Mouse (Mus musculus): ENCODE measurements around the gene Zc3h7a. TPM values are rescaled to one million over a fixed set of nuclear protein-coding genes. Genes with fewer than 3 reads are reported as not detected.
A peak's percentile ranks its signal among the peaks of the same experiment; 100 is the strongest.

The Zc3h7a gene
- polyA plus RNA-seq, 1 experiment from 2014 or later, result 94.2 TPM

- WGBS, result under 1% methylated on average over 33 of the region's 34 CpGs
- Histone ChIP-seq H3K4me2 (peak overlapping the region; percentile 58), H3K9ac (peak overlapping the region; percentile 87), H3K4me1 (peaks cover 15% of the 10 kb centered on the region; the same call in 1 of the 2 replicates), H3K27ac (peak overlapping the region; percentile 88), H3K27me3 (replicated peaks) (no peaks in the 10 kb centered on the region), H3K9me3 (no peaks in the 10 kb centered on the region), H3K36me3 (peaks cover 7% of the 10 kb centered on the region), H3K4me3 (replicated peaks) (peak overlapping the region; percentile 93)
- ATAC-seq (ENCODE audit: insufficient read depth, low FRiP score, low read depth), result peak; percentile 45; the same call in 1 of the 2 replicates
Measured at GRCm38 (mm10) chr16:11133476-11134347, 42.5 kb downstream of the Zc3h7a start.

GRCm38 (mm10) chr16:11132839-11133238 is 43.4 kb downstream of the Zc3h7a start:
- peaks cover 15% of the 10 kb centered on the region; the same call in 1 of the 2 replicates for H3K4me1 ChIP-seq
- 0 out of 2 replicates have a peak, but pooled peaks cover 5% of the 10 kb centered on the region for H3K36me3 ChIP-seq
- H3K4me2 ChIP-seq, result peak overlapping the region; percentile 58
- WGBS, result 7% methylated on average over 2 of the region's 2 CpGs
- no peak overlapping the region for H3K9ac ChIP-seq
- H3K4me3 ChIP-seq (replicated peaks), result peak overlapping the region; percentile 93
- H3K9me3 ChIP-seq, result no peaks in the 10 kb centered on the region
- no peaks in the 10 kb centered on the region for H3K27me3 ChIP-seq (replicated peaks)
- no peak overlapping the region for H3K27ac ChIP-seq
- no peak for ATAC-seq (ENCODE audit: insufficient read depth, low FRiP score, low read depth)

- H3K9ac ChIP-seq, result no peak overlapping the region
- H3K27ac ChIP-seq, result no peak overlapping the region
- no peaks in the 10 kb centered on the region for H3K27me3 ChIP-seq (replicated peaks)
- H3K4me3 ChIP-seq (replicated peaks), result no peak overlapping the region
- WGBS, result 90% methylated on average over 11 of the region's 11 CpGs
- H3K9me3 ChIP-seq, result no peaks in the 10 kb centered on the region
- ATAC-seq (ENCODE audit: insufficient read depth, low FRiP score, low read depth), result no peak
- peaks cover 13% of the 10 kb centered on the region; the same call in 1 of the 2 replicates for H3K4me1 ChIP-seq
- peaks cover 13% of the 10 kb centered on the region; the same call in 1 of the 2 replicates for H3K36me3 ChIP-seq
- H3K4me2 ChIP-seq, result no peak overlapping the region
Measured at GRCm38 (mm10) chr16:11128301-11128700, 47.9 kb downstream of the Zc3h7a start.

- H3K4me1 ChIP-seq, result no peaks in the 10 kb centered on the region
- H3K9ac ChIP-seq, result no peak overlapping the region
- ATAC-seq (ENCODE audit: insufficient read depth, low FRiP score, low read depth), result no peak
- H3K4me2 ChIP-seq, result no peak overlapping the region
- no peak overlapping the region for H3K27ac ChIP-seq
- H3K27me3 ChIP-seq (replicated peaks), result no peaks in the 10 kb centered on the region
- peaks cover 18% of the 10 kb centered on the region; the same call in 1 of the 2 replicates for H3K36me3 ChIP-seq
- no peak overlapping the region for H3K4me3 ChIP-seq (replicated peaks)
- no peaks in the 10 kb centered on the region for H3K9me3 ChIP-seq
- 90% methylated on average over 2 of the region's 2 CpGs for WGBS
Measured at GRCm38 (mm10) chr16:11125371-11125770, 50.8 kb downstream of the Zc3h7a start.

GRCm38 (mm10) chr16:11124110-11124509 is 52.1 kb downstream of the Zc3h7a start:
- H3K9ac ChIP-seq, result no peak overlapping the region
- no peak overlapping the region for H3K4me2 ChIP-seq
- no peaks in the 10 kb centered on the region for H3K4me1 ChIP-seq
- no peaks in the 10 kb centered on the region for H3K27me3 ChIP-seq (replicated peaks)
- 96% methylated on average over 1 of the region's 1 CpGs for WGBS
- H3K4me3 ChIP-seq (replicated peaks), result no peak overlapping the region
- peaks cover 26% of the 10 kb centered on the region for H3K36me3 ChIP-seq
- no peak overlapping the region for H3K27ac ChIP-seq
- ATAC-seq (ENCODE audit: insufficient read depth, low FRiP score, low read depth), result no peak
- no peaks in the 10 kb centered on the region for H3K9me3 ChIP-seq

- WGBS, result 88% methylated on average over 2 of the region's 2 CpGs
- no peak overlapping the region for H3K9ac ChIP-seq
- no peak overlapping the region for H3K27ac ChIP-seq
- no peak overlapping the region for H3K4me3 ChIP-seq (replicated peaks)
- H3K4me2 ChIP-seq, result no peak overlapping the region
- H3K36me3 ChIP-seq, result peaks cover 28% of the 10 kb centered on the region
- H3K4me1 ChIP-seq, result no peaks in the 10 kb centered on the region
- no peaks in the 10 kb centered on the region for H3K9me3 ChIP-seq
- H3K27me3 ChIP-seq (replicated peaks), result no peaks in the 10 kb centered on the region
- ATAC-seq (ENCODE audit: insufficient read depth, low FRiP score, low read depth), result no peak
Measured at GRCm38 (mm10) chr16:11122625-11123024, 53.6 kb downstream of the Zc3h7a start.

- Histone ChIP-seq H3K4me3 (replicated peaks) (no peak overlapping the region), H3K36me3 (0 out of 2 replicates have a peak, but pooled peaks cover 2% of the 10 kb centered on the region), H3K4me2 (no peak overlapping the region), H3K4me1 (no peaks in the 10 kb centered on the region), H3K9me3 (no peaks in the 10 kb centered on the region), H3K9ac (no peak overlapping the region), H3K27me3 (replicated peaks) (no peaks in the 10 kb centered on the region), H3K27ac (no peak overlapping the region)
- 54% methylated on average over 4 of the region's 4 CpGs for WGBS
- no peak for ATAC-seq (ENCODE audit: insufficient read depth, low FRiP score, low read depth)
Measured at GRCm38 (mm10) chr16:11109198-11109740, 66.9 kb downstream of the Zc3h7a start.

- Histone ChIP-seq H3K4me3 (replicated peaks) (no peak overlapping the region), H3K36me3 (peaks cover 7% of the 10 kb centered on the region; the same call in 1 of the 2 replicates), H3K4me2 (no peak overlapping the region), H3K9ac (no peak overlapping the region), H3K27ac (no peak overlapping the region), H3K27me3 (replicated peaks) (no peaks in the 10 kb centered on the region), H3K4me1 (no peaks in the 10 kb centered on the region), H3K9me3 (no peaks in the 10 kb centered on the region)
- 85% methylated on average over 1 of the region's 1 CpGs for WGBS
- no peak for ATAC-seq (ENCODE audit: insufficient read depth, low FRiP score, low read depth)
Measured at GRCm38 (mm10) chr16:11104905-11105304, 71.3 kb downstream of the Zc3h7a start.

GRCm38 (mm10) chr16:11097301-11097700 is 78.9 kb downstream of the Zc3h7a start:
- H3K9me3 ChIP-seq, result no peaks in the 10 kb centered on the region
- no peak overlapping the region for H3K9ac ChIP-seq
- WGBS, result 87% methylated on average over 3 of the region's 3 CpGs
- H3K4me2 ChIP-seq, result no peak overlapping the region
- peaks cover 6% of the 10 kb centered on the region; the same call in 1 of the 2 replicates for H3K36me3 ChIP-seq
- no peak overlapping the region for H3K27ac ChIP-seq
- no peaks in the 10 kb centered on the region for H3K27me3 ChIP-seq (replicated peaks)
- no peak overlapping the region for H3K4me3 ChIP-seq (replicated peaks)
- ATAC-seq (ENCODE audit: insufficient read depth, low FRiP score, low read depth), result no peak
- H3K4me1 ChIP-seq, result no peaks in the 10 kb centered on the region

GRCm38 (mm10) chr16:11093717-11094386 is 82.3 kb downstream of the Zc3h7a start:
- H3K9me3 ChIP-seq, result no peaks in the 10 kb centered on the region
- ATAC-seq (ENCODE audit: insufficient read depth, low FRiP score, low read depth), result no peak
- no peak overlapping the region for H3K9ac ChIP-seq
- WGBS, result 80% methylated on average over 13 of the region's 13 CpGs
- peaks cover 19% of the 10 kb centered on the region for H3K36me3 ChIP-seq
- H3K27ac ChIP-seq, result no peak overlapping the region
- H3K27me3 ChIP-seq (replicated peaks), result no peaks in the 10 kb centered on the region
- H3K4me3 ChIP-seq (replicated peaks), result no peak overlapping the region
- no peak overlapping the region for H3K4me2 ChIP-seq
- no peaks in the 10 kb centered on the region for H3K4me1 ChIP-seq

GRCm38 (mm10) chr16:11092523-11092922 is 83.7 kb downstream of the Zc3h7a start:
- no peak overlapping the region for H3K4me2 ChIP-seq
- peaks cover 18% of the 10 kb centered on the region for H3K36me3 ChIP-seq
- no peak overlapping the region for H3K4me3 ChIP-seq (replicated peaks)
- H3K27ac ChIP-seq, result no peak overlapping the region
- no peaks in the 10 kb centered on the region for H3K4me1 ChIP-seq
- no peak for ATAC-seq (ENCODE audit: insufficient read depth, low FRiP score, low read depth)
- WGBS, result 67% methylated on average over 3 of the region's 3 CpGs
- no peaks in the 10 kb centered on the region for H3K9me3 ChIP-seq
- no peak overlapping the region for H3K9ac ChIP-seq
- H3K27me3 ChIP-seq (replicated peaks), result no peaks in the 10 kb centered on the region

GRCm38 (mm10) chr16:11092061-11092460 is 84.1 kb downstream of the Zc3h7a start:
- no peaks in the 10 kb centered on the region for H3K9me3 ChIP-seq
- H3K27ac ChIP-seq, result no peak overlapping the region
- H3K4me3 ChIP-seq (replicated peaks), result no peak overlapping the region
- H3K9ac ChIP-seq, result no peak overlapping the region
- no peak overlapping the region for H3K4me2 ChIP-seq
- WGBS, result 64% methylated on average over 4 of the region's 4 CpGs
- H3K27me3 ChIP-seq (replicated peaks), result no peaks in the 10 kb centered on the region
- ATAC-seq (ENCODE audit: insufficient read depth, low FRiP score, low read depth), result no peak
- H3K4me1 ChIP-seq, result no peaks in the 10 kb centered on the region
- H3K36me3 ChIP-seq, result peaks cover 22% of the 10 kb centered on the region

All from stomach, embryonic 15.5 days (tissue).